Mouse (Mus musculus): ENCODE results near the gene Parp11.

Gene Parp11

GRCm38 (mm10) chr6:127446436-127446890, at the start of gene Parp11:
Parp11 (plus strand) TSS chr6:127446840.
- DNase-seq: peak; percentile 65 to 76

GRCm38 (mm10) chr6:127398073-127398472, 48.6 kb upstream of the Parp11 start:
- no peak for DNase-seq

GRCm38 (mm10) chr6:127401419-127401818, 45.2 kb upstream of the Parp11 start:
- no peak for DNase-seq

DNA sequence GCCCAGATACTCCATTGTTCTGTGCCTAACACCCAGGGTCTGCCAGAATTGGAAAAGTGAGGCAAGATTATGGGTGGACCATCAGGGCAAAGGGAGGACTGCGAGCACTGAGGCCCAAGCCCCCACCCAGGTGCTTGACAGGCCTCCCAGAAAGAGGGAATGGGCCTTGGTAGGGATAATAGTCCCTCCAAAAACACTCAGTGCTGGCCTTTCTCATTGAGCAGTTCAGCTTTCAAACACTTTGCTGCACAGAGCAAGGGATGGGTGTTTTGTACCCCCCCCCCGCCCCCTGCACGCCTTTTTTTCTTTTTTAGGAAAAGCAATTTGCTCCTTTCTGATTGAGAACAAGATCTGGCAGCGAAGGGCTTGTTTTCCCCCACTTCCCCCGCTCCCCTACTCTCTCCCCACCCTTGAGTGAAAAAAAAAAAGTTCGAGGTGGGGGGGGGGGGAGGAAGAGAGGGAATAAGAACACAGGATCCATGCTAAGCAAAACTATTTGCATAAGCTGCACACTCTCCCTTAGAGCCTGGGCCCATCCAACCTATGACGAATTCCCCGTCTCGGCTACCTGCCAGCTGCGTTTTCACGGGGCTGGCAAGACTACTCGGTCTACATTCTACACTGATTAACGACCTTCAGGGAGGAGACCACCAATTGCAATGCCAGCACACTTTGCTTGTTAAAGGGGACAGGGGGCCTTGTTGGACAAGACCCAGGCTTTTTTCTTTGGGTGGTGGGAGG, 42.4 kb upstream of the Parp11 start:
- peak in 1 of 2 experiments; percentile 14 for DNase-seq

DNA sequence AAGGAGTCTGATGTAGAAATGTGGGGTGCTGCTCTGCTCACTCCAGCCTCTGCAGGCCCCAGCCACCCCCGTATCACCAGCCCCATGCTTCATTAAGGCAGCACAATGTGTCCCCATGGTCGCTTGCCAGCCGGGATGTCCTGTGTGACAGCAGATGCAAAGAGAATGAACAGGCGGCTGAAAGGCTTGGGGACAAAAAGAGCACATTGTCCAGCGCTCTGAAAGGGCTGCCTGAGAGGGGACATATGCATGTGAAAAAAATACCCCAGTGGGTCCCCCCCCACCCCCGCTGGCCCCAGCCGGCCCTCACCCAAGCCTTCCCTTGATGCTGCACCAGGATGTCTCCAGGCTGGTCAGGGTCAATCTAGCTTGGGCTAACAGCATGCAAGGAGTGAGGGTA, 41.0 kb upstream of the Parp11 start:
- DNase-seq: peak in 1 of 2 experiments; percentile 14

DNA sequence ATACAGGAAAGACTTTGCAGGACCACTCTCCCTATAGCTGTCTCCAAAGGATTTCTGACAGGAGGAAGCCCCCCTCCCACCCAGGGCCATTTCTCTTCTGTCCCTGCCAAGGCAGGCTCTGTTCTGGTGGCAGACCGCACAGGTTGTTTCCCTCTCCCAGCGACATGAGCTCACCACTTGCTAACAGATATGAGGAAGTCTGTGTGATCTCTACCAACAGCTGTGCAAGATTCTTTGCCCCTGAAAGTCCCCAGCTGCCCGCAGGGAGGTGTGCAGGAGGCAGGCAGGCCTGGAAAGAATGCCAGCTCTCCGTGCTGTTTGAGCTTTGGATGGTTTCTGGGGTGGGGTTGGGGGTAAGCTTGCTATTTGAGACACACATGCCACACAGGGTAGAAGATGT, 38.9 kb upstream of the Parp11 start:
- DNase-seq: no peak

- no peak for DNase-seq
These were observed 29.0 kb upstream of the Parp11 start for GRCm38 (mm10) chr6:127417525-127418184.

DNA sequence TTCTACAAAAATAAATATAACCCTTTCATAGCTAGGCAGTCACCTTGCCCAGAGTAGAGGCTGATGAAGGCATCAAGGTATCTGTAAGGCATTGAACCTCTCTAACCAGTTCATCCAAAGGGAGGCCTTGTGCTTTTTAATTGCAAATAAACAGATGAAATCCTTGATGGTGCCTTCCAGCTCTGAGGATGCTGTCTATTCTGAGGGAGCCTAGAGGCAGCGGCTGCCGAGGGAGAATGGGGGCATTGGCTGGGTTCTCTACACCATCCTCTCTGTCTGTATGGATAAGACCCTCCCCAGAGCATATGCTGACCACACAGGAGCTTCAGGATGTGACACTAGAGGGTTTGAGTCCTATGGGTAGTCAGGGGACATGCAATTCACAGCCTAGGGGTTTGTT, 28.3 kb upstream of the Parp11 start:
- no peak for DNase-seq

- no peak for DNase-seq
These were observed 26.5 kb upstream of the Parp11 start for GRCm38 (mm10) chr6:127420115-127420514.

GRCm38 (mm10) chr6:127425095-127425494, 21.5 kb upstream of the Parp11 start:
- no peak for DNase-seq

GRCm38 (mm10) chr6:127430716-127431115, 15.9 kb upstream of the Parp11 start:
- DNase-seq: no peak

- DNase-seq: no peak
These were observed 15.4 kb upstream of the Parp11 start for GRCm38 (mm10) chr6:127431196-127431766.

GRCm38 (mm10) chr6:127433886-127434647, 12.6 kb upstream of the Parp11 start:
- no peak for DNase-seq

DNA sequence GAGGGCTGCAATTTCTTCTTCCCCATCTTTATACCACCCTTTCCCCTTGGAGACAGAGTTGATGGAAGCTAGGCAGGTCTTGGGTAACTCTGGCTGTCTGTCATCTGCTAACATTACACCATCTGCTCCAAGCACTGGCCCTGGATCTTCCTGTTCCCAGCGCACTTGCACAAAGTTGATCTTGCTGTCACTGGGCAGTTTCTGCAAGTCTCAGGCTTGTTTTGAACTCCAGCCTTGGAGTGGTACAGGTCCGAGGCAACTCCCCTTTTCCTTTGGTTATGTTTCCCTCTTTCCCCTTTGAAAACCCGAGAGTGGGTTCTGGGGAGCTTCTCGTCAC, 12.0 kb upstream of the Parp11 start:
- no peak for DNase-seq

- no peak for DNase-seq
These were observed 7.6 kb upstream of the Parp11 start for GRCm38 (mm10) chr6:127439063-127439462.

DNA sequence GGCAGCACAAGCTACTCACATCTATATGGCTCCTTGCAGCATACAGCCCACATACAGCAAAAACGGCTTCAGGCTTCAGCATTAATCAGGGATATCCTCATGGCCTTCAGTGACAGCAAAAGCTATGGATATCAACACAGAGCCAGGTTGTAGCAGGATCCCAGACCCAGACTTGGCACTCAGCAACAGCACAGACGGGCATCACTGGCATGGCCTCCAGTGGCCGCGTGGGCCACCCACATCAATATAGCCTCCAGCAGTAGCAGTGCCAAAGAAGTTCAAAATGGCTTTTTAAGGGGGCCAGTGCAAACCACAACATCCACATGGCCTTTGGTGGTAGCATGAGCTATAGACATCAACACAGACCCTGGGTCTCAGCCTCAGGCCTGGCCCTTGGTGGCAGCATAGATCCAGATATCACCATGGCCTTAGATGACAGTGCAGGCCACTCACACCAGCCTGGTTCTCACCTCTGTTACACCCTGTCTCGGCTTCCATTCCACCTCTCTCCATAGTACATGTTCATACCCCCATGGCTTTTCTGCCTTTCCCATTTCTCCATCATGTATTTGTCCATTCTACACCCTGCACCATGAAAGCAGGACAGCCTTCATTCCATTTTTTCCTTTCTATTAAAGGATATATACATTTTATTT, 7.0 kb upstream of the Parp11 start:
- DNase-seq: peak; percentile 38 to 54

- peak; percentile 9 to 15 for DNase-seq
These were observed 6.1 kb upstream of the Parp11 start for GRCm38 (mm10) chr6:127440416-127441104.

DNA sequence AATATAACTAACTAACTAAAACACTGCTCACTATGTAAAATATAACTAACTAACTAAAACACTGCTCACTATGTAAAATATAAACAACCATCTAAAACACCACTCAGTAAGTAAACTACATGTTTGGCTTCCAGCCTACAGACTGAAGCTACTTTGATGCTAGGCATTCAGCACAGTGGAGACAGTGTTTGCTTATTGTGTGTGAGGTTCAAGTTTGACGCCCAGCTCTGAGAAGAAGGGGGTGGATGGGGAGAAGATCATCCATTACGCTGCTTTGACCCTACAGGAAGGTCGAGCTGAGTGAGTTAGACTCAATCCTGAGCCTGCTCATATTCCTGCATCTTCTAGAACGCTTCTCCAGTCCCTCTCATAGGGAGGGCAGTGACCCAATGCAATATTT, 4.1 kb upstream of the Parp11 start:
- no peak for DNase-seq

DNA sequence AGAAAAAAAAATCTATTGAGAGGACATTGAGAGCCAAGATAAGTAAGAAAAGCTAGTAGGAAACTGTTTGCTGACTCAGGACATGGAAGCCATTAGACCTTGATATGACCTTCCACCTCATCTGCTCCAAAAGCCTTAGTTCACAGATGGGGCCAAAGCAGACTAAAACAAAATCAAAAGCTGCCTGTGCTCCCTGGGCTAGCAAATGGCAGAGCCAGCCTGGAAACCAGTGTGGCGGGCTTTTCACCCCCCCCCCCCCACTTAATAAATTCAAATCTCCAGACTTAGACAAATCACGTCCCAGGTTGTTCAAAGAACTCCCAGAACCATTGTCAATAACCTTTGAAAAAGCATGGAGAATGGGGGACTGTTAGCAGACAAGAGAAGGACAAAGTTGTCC, 2.7 kb upstream of the Parp11 start:
- DNase-seq: no peak

DNA sequence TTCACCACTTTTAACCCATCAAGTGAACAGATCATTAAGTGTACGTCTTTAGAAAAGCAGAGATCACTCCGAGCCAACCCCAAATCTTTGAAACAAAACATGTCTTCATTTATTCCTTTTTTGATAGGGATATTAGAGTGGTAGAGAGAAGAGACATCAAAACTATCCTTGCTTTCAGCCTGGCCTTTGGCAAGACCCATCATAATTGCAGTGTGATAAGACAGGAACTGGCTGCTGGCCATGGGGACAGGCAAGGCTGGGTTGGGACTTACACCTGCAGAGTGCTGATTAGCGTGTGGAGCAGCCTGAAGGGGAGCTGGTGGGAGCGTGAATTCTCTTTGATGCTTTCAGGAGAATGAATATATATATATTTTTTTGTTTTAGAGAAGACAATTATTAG, 2.2 kb upstream of the Parp11 start:
- no peak for DNase-seq

DNA sequence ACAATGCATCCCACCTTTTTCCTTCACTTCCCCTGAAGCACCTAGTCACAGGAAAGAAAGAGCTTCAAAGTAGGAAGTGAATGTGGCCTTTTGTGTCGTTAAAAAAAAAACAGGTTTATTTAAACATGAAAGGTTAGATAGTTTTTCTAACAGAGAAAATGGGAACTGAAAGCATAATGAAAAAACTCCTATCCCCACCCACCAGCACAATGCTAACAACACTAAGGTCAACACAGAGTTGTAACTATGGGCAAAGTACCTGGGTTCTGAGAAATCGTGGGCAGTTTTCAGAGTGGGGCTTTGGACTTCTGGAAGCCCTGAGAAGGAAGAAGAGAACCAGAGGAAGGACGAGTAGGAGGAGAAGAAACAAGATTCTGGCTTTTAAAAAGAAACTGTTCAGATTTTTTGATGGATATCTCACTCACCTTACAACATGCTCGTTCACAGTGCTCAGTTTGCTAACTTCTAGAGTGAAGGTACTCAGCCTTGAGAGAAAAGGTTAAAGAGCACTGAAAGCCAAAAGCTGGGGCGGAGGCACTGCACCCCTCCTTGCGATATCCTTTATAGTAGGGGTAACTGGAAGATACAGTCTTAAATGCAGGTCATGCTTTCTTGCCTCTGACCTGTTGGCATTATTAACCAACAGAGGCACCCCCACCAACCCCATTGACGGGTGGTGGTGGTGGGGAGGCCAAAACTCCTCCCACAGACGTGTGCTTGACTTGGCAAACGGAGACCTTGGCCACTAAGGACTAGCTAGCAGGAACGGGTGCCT, 1.2 kb downstream of the Parp11 start:
- no peak for DNase-seq
